Mouse (Mus musculus) embryo, embryonic 11 days (tissue): Measurements from ENCODE around the gene Scn1b.

Experiments
- DNase-seq: peaks from one replicate; pipeline ENCODE4 v3.0.0-alpha.2; 2015

Gene Scn1b

DNA sequence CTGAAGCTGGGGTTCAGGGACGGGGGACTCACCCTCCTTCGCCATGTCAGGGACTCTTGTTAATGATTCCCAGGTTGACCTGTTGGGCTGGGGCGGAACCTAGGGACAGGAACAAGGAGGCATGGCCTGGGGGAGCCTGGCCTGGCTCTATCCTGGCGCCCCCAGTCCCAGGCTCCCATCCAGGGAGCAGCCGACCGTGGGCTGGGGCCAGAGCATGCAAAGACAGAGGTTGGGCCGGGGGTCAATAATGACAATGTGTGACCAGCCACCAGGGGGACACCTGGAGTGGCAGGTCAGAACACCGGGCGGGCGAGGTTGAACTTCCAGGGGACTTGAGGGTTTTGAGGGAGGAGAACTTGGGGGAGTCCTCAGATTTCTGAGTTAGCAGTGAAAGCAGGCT, 12.2 kb downstream of the Scn1b start:
- no peak for DNase-seq

DNA sequence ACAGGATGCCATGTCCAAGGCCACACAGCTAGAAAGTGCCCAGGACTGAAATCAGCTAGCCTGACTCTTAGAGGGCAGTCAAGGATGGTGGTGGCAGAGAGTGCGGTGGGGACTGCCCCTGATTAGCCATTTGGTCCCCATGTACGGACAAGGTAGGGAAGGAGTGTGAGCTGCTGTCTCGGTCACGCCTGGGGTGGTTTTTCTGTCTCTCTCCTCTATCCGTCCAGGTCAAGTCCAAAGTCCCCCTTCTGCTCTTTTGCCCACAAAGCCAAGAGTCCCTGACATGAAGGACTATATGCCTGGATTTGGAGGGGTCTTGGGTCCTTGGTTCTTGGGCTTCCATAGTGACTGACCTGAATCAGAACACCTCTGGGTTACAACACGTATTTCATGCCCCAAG, 13.0 kb downstream of the Scn1b start:
- DNase-seq = no peak

DNA sequence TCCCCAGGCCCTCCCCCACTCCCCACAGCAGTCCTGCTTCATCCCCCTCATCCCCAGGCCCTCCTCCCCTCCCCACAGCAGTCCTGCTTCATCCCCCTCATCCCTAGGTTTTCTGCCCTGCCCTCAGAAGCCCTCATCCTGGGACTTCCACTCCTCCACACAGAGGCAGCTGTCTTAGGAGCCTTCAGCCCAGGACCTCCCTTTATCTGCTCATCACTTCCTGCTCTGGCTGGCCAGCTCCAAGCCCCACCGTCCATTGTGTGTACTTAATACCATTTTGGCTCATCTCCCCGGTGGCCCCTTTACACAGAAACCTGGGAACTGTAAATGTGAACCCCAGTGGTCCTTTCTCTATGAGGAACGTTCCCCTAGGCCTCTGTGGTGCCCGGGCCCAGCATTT, 14.8 kb downstream of the Scn1b start:
- DNase-seq = no peak

DNA sequence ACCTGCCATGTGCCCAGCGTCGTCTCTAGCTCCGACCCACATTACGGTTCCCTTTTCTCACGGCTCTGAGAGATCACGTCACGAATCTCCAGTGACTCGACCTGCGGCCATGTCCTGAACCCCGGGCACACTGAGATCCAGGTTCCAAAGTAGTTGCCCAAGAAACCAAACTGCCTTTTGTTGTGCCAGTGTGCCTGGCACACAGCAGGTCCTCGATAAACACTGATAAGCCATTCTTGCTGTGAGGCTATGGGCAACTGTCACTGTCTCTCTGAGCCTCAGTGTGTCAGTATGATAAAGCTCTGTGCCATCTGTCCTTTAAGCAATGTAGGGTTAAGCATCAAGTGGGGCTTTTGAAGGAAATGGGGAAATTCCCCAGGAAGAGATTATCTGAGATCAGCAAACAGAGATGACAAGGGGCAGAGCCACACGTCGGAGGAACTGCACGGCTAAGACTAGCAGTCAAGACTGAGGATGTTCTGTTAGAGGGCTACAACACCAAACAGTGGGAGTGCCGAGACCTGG, 15.9 kb downstream of the Scn1b start:
- no peak for DNase-seq

- DNase-seq = no peak
These were observed 17.0 kb downstream of the Scn1b start for GRCm38 (mm10) chr7:31109796-31110195.

- DNase-seq = no peak
These were observed 17.7 kb downstream of the Scn1b start for GRCm38 (mm10) chr7:31109091-31109490.

- no peak for DNase-seq
These were observed 19.0 kb downstream of the Scn1b start for GRCm38 (mm10) chr7:31107781-31108180.

DNA sequence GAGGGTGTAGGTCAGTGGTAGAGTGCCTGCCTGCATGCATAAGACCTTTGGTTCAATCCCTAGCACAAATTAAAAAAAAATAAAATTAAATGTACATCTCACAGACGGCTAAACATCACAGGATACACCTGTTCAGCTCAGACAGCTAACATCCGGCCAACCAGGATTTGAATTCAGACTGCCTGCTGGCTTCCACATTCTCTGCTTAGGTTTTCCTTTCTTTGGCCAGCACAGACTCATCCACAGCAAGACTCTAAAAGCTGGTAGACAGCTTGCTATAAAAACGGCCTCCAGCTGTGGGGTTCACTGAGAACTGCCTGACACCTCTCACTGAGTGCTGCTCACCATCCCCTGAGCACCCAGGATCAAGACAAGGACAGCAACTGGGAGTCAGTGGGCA, 20.6 kb downstream of the Scn1b start:
- DNase-seq = no peak

DNA sequence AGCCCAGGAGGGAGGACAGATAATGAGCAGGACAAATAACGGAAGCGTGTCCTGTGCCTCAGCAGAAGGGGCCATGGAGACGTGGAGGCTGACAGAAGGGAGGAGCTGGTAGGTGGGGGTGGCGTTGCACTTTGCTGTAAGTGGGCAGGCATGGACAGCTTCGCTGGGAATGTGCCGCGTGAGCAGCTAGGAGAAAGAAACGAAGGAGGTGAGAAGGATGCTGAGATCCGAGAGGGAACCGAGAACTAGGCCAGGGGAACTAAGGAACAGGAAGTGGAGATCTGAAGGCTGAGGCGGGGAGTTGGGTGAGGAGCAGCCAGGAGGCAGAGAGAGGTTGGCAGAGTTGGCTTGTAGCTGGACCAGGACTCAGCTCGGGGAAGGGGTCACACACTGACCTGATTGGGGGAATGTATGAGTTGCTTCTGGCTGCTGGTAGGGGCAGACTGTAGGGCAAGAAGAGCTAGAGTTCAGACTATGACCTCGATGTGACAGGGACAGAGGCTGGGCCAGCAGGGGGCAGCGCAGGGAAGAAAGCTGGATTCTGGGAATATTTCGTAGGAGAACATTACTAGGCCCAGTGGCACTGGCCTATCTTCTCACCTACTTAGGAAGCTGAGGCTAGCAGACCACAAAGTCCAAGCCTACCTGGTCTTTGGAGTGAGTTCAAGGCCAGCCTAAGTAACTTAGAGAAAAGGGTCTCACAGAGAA, 21.6 kb downstream of the Scn1b start:
- peak; percentile 42 for DNase-seq

DNA sequence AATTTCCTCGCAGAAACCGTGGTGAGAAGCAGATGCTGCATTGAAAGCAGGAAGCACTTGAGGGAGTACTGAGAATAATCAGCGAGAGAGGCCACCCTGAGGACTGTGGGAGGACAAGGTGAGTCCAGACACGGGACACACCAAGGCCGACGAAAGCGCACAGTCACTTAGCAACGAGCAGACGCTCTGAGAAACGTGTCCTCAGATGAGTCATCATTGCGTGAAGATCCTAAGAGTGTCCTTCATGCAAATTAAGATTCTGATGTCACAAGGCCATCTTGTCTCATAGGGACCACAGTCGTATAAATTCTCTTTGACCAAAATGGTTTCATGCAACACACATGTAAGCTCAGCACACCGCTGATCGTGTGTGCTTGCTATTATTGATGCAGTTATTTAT, 26.0 kb downstream of the Scn1b start:
- no peak for DNase-seq

GRCm38 (mm10) chr7:31099612-31099982, 27.2 kb downstream of the Scn1b start:
- DNase-seq = no peak

DNA sequence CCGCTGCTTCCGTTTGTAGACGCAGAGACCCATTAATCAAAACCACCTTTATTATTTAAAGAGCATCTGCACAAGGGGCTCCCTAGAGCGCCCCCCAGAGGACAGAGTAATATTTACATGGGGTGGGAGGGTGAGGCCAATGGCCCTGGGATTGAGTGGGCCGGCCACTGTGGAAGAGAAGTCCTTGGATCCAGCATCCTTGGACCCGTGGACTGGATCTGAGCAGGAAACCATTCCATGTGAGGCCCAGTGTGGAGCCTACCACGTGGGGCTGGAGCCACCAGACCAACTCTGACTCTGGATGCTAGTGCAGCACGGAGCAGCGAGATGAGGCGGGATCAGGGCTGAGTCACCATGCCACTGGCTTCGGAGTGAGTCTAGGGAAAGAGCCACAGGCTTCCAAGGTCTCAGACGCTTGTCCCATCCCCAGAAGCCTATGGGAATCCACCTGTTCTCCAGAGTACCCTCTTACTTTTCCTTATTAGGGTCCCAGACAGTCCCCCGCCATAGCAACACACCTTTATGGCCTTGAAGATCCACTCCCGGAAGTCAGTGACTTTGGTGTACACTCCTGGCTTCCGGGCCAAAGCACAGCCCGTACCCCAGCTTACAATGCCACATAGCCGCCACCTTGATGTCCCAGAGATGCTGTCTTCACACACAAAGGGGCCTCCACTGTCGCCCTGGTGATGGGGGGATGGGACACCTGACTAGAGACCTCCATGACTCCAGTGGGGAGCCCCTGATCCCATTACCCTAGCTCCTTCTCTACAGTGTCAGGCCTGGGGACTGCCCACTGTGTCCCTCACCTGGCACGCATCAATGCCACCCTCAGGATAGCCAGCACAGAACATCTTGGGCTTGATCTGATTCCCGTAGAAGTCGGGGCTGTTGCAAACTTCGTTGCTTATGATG, 27.8 kb downstream of the Scn1b start:
- no peak for DNase-seq

GRCm38 (mm10) chr7:31097583-31098248, 29.1 kb downstream of the Scn1b start:
- peak; percentile 94 for DNase-seq

- DNase-seq = no peak
These were observed 29.8 kb downstream of the Scn1b start for GRCm38 (mm10) chr7:31096892-31097564.

DNA sequence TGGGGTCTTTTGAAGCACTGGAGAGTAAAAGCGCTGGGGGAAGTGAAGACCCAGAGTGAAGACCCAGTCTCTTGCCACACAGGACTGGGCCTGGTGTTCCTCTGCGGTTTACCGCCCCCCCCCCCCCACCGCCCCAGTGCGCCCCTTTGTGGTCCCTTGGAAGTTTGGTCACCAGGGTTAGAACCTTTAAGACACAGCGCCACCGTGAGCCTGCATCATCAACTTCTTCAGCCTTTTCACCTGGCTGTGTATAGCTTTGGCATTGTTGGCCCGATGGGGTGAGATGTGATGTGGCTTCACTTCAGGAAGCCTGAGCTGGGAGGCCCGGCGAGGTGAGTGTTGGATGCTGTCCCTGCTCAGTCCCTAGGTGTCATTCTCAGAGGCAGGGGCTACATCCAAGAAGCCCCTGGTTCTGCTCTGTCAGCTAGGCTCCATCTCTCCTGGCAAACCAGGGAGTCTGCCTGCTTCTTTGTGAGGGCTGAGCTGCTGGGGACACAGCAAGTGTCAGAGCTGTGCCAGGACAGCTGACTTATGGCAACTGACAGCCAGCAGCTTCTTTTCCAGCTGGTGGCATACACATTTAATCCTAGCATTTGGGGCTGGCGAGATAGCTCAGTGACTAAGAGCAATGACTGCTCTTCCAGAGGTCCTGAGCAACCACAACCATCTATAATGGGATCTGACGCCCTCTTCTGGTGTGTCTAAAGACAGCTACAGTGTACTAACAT, 31.9 kb downstream of the Scn1b start:
- DNase-seq = no peak

- no peak for DNase-seq
These were observed 37.1 kb downstream of the Scn1b start for GRCm38 (mm10) chr7:31089721-31090120.

DNA sequence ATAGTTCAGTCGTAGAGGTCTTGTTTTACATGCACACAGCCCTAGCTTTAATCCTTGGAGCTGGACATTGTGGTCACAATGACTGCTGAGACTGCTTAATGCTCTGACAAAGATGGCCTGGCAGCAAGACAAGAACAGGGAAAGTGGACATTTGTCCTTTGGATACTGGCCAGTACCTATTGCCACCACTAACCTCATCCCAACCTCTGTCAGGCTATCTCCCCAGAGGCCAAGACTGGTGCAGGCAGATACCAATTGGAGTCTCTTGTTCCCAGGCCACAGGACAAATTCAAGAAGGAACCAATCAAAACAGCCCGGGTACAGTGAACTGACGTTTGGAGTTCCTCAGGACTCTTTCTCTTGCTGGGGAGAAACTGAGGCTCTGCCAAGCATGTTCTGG, 38.6 kb downstream of the Scn1b start:
- DNase-seq = no peak

- no peak for DNase-seq
These were observed 39.5 kb downstream of the Scn1b start for GRCm38 (mm10) chr7:31087262-31087661.

DNA sequence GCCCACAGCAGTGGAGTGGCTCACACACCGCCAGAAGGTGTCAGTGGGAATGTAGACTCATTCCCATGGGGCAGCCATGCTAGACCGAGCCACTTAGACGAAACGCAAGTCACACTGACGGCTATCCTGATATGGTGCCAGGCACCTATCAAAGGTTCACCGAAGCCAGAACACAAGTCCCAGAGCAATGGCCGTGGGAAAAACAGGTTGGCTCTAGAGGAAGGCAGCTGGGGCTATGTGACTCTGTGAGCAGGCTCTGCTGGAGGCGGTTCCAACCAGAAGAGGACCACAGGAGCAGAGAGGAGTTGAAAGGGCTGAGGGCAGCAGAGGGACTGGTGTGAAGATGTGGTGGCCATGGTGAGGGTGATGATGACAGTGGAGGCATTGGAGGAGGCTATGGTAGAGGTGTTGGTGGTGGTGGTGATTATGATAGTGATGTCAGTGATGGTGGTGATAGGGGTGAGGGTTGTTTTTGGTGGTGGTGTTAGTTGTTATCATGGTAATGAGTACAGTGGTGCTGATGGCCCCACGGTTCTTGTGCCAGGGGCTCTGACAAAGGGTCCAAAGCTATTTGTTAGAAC, 40.5 kb downstream of the Scn1b start:
- DNase-seq = no peak

GRCm38 (mm10) chr7:31085171-31085570, 41.6 kb downstream of the Scn1b start:
- peak; percentile 41 for DNase-seq

- no peak for DNase-seq
These were observed 42.7 kb downstream of the Scn1b start for GRCm38 (mm10) chr7:31084140-31084539.
